Mouse (Mus musculus): Measurements from ENCODE around the gene Socs3.

Socs3 gene

DNA sequence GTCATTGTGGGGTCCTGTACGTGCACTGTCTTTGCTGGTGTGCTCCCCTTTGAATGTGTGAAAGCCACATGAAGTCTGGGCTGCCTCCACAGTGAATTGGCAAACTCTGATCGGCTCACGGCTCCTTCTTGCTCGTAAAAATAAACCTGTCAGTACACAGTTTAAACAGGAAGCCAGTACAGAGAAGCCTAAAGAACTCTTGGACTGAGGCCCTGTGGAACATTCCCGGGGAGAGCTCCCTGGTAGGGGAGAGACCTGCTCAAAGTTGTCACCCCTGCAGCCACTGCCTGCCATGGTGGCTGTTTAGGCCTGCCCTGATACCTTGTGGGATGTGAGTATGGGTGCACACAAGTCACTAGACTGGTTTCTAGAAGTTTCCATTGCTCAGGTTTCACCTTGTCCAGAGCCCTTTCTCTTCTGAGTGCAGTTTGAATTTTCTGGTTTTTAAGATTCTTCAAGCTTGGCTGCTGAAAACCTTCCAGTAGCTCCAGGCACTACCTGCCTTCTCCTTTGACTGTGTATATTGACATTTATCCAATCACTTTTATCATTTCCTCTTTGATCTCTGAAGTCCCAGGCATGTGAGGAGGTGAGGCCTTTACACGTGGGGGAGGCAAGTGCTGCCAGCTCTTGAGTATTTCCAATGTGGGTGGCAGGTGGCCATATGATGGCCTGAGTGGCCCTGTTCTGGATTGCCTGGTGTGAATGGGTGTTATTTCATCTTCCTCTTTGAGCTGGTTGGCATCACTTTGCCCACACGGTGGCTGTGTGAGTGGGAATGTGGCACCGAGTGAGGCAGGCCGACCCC, 24.6 kb upstream of the Socs3 start:
- peak; percentile 40 for DNase-seq

DNA sequence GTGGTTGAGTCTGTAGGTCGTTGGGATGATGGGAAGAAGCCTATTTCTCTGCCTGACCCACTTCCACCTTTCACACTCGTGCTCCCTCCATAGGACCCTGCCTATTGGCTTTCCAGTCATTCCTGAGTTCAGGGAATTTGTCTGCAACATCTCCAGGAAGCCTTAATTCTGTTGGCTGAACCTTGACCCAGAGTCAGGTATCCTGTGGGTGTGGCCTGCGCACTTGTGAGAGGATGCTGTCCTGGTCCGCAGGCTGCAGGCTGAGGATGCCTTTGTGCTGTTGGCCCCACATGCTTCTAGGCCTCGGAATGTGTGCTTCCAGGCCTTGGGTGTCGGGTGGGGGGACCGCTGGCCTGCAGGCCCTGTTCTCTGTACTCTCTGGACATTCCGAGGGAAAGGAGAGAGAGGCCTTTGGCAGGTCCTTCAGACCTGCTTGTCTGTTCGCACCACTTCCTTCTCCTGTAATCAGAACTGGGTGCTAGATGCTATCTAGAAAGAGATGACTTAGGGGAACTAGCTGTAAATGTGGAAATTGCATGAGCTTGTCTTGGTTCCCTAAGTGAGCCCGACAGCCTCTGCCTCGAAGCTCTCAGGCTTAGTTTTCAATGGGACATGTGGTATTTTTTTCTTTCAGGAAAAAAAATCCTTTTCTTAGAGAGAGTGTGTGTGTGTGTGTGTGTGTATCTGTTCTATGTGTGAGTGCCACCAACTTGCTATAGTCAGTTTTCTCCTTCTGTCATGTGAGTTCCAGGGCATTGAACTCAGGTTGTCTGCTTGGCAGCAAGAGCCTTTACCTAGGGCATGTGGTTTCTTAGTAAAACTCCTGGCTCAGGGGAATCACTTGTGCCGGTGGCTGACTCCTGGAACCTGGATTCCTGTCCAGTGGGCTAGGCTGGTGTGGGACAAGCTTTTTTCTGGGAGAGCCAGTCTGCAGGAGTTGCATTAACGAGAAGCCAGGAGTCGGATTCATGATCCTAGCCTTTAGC, 23.6 kb upstream of the Socs3 start:
- no peak for DNase-seq

DNA sequence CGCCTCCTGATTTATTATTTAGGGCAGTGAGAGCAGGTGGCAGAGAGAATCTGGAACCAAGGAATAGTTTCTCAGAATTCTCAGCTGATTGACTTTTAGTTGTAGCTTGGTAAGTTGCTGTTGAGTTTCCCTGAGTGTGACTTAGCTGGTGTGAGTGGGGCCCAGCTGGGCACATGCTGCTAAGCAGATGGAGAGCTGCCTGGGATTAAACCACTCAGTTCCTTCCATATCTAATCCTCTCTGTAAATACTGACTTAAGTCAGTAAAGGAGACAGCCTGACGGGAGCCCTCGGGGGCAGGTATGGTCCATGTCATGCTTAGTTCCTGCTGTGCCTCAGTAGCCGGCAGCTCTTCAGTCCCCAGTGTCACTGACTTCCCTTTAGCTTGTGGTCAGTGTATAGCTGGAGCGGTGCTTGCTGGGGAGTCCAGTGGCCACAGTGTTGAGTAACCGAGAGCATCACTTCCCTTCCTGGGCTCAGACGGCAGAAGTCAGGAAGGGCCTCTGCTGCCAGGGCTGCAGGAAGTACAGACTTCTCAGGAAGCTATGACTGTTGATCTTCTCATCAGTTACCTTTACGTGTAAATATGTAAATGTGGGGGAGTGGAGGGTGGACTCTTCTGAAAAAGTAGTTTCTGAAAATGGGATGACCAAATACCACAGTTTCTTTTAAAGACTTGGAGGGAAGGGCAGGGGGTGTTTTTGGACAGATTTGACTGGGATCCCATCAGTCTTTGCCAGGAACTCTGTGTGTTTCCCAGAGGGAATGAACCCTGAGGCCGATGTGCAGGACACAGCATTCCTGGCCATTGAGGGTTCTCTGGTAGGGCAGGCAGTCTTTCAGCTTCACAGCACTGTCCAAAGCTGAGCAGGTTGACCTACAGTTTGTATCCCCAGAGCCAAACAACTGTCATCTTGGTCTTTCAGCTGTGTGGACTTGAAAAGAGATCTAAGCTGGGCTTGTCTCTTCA, 21.9 kb upstream of the Socs3 start:
- DNase-seq, result no peak

DNA sequence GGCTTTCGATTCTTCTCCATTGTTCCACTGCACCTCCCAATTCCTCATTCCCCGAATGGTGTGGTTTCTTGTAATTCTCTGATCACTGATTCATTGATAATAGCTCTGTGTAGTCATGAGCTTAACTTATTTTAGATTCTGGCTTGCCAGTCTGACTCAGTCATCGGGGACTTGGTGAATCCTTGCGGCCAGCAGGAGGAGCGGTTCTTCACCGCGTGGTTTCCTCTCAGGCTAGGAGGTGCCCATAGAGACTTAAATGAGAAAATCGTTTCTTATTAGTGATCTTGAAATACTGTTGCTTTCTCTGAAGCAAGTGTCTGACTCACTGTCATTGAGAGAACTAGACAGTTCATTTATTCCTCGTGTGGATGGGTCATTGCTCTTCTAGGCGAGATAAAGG, 20.1 kb upstream of the Socs3 start:
- no peak for DNase-seq

DNA sequence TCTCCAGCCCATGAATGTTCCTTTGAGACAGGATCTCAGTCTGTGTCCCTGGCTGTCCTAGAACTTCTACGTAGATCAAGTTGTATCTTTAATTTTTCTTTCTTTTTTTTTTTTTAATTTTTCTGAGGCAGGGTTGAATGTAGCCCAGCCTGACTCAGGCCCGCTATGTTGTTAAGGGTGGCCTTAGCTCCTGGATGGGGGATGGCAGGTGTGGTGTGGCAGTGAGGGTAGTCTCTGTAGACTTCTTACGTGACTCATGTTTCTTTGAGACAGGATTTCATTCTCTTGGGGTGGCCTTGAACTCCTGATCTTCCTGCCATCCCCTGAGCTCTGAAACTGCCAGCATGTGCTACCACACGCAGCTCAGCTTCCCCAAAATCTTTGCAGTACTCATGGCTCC, 19.4 kb upstream of the Socs3 start:
- DNase-seq, result no peak

DNA sequence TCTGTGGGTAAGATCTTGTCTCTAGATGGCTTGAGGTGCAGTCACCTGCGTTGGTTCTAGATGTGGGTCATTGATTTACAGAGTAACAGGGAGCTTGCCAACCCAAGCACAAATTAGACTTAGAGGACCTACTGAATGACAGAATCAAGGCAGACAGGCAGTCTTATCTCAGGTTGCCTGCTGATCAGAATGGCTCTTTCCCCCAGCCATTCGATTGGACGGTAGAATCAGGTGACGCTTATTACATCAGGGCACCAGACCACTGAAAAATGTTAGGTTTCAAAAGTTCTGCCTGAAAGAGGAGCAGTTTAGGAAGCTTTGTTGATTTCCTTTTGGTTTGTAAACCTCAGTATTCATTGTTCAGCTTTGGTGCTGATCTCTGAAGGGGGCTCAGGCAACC, 18.1 kb upstream of the Socs3 start:
- DNase-seq, result no peak

DNA sequence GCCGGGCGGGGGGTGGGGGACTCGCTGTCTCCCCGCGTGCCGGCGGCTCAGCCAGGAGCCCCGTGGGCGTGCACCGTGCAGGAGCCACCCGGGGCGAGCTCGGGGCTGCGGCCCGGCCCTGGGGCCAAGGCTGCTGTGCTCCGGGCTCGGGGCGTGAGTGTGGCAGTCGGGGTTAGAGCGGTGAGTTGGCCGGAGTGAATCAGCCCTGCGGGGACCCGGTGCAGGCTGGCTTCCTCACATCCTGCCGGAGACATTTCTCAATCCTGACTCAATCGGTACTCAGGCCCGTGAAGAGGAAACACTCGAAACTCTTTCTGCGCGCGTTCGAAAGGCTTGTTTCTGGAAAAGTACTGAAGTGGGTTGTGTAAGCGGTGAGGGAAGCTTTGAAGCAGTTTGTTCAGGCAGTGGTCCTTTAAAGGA, 17.2 kb upstream of the Socs3 start:
- no peak for DNase-seq

DNA sequence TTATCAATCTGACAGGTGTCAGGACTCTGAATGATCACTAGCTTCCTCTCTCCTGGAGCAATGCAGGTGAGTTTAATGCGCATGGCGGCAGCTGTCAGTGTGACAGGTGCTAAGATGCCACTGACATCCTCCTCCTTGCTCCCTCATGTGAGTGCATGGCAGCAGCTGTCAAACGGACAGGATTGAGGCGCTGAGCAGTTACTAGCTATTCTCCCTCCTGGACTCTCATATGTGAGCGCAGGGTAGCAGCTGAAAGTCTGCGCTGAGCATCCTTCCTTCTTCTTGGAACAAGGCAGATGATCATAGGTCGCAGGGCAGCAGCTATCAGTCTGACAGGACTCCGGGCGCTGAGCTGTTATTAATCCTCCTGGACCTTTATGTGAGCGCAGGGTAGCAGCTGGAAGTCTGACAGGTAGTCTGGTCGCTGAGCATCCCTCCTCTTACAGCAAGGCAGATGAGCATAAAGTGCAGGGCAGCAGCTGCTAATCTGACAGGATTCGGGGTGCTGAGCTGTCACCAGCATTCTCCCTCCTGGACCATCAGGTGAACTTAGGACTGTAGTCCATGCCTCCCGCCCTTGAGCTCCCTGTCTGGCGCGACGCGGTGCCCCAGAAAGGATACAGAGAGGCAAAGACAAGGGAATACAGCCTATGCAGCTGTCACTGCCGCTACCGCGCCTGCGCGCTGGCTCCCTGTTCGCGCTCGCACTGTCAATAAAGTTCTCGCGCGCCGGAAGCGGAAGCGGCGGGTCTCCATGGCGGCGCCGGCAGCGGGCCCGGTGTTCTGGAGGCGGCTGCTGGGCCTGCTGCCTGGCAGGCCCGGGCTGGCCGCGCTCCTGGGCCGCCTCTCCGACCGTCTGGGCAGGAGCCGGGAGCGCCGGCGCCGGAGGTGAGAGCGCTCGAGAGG, 16.5 kb upstream of the Socs3 start, which contains the start of gene Pgs1:
Gene Pgs1 (plus strand): TSS at position 167 of the 906 bp plus-strand sequence.
- peak; percentile 94 for DNase-seq

DNA sequence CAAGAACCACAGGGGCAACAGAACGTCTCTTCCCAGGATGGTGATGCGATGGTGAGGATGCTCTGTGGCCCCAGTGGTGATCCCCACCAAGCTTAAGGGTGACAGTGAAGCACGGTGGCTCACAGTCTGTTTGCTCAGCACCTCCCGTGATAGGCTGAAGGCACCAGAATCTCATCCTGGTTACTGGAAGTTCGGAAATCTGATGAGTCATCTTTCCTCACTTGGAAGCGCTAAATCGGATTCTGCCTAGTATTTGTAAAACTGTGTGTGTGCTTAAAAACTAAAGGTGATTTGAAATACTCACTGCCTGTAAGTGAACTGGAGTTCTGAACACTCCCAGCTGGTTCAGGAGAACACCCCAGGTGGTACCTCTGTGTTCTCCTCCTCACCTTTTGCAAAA, 13.9 kb upstream of the Socs3 start:
- DNase-seq, result no peak

DNA sequence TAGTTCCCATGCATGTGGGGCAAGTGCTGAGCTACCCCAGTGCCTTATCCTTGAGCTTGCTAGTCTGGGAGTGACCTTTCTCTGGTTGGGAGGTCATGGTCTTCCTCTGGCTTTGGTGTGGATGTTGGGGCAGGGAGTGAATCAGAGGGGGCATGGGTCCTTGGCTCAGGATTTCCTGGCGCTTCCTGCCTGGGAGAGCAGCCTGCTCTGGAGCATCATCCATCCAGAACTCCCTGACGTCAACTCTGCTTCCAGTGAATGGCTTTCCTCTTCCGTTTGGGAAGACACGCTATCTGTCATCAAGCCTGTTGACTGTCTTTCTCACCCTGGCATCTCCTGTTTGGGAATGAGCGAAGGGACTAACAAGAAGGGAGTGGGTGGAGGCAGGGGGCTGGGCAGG, 12.6 kb upstream of the Socs3 start:
- no peak for DNase-seq

DNA sequence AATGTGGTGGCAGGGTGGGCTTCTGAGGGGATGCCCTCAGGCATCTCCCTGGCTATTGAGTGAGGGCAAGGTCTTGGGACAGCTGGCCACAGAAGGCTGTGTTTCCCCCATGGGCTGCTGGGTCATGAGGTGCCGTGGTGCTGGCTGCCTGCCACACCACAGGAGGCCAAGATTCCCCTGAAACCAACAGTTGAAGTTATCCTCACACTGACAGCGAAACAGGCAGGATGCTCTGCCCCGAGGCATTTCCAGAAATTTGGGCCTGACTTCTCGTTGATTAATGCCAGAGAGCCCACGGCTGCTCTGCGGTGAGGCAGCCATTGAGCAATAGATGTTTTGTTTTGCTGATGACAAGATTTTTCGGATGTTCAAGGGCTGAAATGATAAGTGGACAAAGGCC, 9.5 kb upstream of the Socs3 start:
- DNase-seq, result no peak

DNA sequence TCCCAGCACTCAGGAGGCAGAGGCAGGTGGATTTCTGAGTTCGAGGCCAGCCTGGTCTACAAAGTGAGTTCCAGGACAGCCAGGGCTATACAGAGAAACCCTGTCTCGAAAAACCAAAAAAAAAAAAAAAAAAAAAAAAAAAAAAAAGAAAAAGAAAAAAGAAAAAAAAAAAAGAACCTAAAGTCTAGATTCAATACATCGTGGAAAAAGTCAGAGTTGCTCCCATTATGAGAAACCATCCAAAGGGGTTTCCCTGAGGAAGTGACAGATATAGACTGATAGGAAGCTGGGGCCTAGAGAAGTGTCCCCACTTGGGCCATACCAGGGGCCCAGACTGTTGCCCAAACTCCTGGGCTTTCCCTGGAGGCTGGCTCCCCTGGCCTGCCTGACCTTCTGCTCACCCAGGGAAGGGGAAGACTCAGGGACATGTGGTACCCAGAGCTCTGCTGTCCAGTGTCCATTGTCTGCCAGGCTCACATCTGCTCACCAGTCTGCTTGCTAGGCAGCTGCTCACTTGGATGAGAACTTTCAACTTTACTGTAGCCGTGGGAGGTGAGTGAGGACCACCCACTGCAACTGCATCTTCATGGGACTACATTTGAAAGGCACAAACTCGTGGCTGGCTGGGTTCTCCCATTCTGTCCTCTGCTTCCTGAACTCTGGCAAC, 8.0 kb upstream of the Socs3 start:
- DNase-seq, result no peak

DNA sequence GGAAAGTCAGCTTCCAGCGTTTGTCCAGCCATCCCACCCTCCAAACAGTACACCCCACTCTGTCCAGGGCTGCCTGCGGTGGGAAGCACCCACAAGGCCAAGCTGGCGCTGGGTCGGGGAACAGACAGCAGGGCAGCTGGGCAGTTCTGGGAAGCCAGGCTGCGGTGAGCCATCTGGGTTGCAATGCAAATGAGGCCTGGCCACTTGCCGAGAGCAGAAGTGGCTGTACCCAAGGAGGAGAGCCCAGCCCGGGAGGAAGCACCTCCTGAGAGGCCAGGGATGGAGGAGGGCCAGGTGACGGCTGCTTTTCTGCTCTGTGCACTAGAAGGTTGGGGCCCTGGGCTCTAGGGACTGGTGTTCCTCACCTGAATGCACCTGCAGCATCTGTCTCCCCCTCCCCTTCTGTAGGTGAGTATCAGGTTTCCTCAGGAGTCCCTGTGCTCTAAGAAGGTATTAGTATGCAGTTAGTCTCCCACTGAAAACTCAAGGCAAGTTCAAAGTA, 6.3 kb upstream of the Socs3 start:
- DNase-seq, result no peak

DNA sequence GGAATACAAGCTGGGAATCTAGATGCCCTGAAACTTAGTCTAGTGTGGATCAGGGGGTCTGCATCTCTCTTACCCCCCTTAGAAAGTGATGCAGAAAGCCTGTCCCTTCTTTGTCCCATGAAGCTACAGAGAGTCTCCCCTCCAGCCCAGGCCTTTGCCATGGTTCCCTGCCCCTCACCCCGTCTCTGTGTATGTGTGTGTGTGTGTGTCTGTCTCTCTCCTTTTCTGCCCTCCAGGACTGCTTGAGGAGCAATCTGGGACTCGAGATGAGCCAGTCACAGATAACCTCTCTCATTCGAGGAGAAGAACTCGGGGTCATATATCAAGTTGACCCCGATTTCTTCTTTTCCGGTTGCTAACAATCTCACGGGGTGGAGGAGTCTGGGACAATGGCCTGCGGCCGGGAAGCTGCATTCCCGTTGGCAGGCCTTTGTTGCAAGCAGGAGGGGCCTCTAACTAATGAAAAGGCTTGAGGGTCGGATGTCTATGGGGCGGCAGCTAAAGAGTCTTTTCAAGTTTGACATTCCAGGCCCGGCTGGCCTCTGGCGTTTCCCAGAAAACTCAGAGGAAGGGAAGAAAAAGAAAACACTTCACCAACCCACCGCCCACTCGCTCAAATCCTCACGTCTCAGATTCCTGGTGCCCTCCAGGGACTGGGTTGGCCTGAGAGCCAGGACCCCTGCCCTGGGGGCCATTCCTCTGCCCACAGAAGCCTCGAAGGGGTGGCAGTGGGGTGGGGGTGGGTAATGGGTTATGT, 5.5 kb upstream of the Socs3 start:
- no peak for DNase-seq

DNA sequence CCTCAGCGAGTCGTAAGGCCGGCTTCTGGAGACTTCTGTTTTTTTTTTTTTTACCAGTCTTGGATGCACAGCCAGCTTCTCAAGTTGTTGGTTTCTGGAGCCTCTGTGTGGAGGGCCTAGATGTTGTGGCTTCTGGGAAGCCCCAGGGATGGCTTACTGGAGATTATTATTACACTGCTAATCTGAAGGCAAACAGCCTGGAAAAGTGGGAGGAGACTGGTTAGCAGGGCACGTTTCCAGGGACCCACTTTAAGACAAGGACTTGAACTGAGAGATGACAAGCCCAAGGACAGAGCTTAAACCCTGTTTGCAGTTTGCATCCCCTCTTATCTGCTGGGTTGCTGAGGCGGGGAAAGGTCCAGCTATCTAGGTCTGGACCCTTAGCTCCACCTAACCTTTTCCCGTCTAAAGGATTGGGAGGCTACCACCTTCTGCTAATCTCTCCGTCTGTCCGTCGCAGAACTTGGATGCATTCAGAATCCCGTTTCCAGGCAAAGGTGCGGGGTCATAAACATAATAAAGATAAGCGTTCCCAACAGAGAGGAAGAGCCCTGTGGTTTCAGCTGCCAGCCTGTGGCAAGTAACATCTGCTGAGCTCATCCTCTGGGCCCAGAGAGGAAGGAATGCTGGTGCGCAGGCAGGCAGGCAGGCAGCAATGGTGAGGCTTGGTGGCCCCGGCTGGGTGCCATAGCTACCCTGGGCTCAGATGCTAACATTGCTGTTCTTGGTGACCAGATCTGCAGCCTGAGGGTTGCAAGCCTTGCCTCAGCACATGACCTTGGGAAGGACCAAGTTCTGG, 4.7 kb upstream of the Socs3 start:
- no peak for DNase-seq

DNA sequence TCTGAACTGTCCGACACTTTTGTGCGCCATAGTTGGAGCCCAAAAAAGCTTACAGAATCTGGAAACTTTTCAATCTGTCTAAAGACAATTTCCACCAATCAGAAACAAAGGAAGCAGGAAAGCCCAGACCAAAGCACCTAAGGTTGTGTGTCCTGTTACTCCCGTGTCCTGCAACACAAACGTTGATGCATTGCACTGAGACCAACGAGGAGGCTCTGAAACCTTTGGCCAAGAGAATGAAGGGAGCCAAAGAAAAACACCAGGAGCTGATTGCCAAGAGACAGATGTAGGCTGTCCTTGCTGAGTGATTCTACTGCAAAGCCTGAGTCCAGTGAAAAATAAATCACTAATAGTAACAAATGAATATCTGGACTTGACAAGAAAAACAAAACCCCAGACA, 3.7 kb upstream of the Socs3 start:
- DNase-seq, result no peak

DNA sequence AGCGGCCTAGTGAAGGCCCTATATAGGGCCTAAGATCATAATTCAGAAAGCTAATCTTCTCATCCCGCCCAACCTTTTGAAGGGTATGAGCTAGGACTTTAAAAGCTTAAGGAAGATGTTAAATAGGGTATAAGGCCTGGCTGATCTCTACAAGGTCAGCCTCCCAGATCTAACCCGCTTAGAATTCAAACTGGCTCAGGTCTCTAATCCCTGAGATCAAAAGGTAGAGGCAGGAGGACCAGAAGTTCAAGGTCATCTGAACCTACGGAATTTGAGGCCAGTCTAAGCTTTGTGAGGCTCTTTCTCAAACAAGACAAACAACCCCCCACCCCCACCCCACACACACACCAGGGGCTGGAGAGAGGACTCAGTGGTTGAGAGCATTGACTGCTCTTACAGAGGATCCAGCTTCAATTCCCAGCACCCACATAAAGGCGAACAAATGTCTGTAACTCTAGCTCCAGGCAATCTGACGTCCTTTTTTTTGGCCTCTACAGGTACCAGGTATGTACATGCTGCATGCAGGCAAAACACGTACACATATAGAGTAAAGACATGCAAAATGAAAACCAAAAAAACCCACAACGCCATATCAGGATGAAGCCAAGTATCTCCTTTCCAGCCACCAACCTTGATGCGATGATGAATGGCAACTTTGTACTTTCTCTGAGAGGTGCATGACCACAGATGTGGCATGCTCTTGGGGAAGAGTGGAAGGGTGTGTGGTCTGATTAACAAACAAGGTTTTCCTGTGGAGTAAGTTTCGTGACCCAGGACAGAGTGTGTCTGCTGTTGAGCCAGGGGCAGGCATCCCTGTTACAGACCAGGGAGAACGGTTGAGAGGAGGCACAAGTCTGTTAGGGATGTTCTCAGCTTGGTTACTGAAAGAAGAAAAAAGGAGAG, 3.1 kb upstream of the Socs3 start:
- DNase-seq, result no peak

DNA sequence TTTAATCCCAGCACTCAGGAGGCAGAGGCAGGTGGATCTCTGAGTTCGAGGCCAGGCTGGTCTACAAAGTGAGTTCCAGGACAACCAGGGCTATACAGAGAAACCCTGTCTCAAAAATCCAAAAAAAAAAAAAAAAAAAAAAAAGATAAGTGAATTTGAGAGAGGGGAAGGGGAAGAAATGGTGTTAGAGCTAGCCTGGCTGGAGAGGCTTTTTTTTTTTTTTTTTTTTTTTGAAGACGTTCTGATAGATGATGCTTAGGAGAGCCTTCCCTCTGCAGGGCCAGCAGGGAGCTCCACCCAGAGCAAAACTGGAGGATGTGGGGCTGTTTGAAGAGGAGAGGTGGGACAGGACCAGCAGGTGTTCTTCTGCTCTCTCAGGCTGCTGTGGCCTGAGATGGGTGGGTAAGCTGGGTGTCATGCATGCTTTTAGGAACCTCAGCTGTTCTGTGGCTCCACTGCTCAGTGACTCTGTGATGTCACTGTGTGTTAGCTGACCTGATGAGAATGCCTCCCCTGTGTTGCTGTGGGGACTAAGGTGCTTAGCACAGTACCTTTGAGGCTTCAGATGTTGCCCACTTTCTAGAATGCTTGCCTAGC, 1.9 kb upstream of the Socs3 start:
- no peak for DNase-seq
